Comparison of ENCODE assay signal across 9 mouse cellular contexts in the genomic region with DNA sequence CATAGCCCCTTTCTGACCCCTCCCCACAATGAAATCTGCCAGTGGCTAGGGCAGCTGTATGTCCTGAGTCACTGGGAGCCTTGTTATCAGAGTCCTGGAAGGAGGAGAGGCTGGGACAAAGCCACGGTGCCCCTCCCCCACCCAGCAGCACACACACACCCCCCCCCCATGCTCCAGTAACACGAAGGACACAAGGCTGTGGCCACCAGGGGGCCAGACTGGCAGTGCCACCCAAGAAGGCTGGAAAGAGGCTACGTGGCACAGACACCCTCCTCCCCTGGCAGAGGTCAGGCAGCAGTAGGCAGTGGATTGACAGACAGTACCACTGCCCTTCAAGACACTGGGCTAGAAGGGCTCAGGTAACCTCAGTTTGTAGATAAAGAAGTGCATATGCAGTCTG. TPM values are rescaled to one million over a fixed set of nuclear protein-coding genes. Genes with fewer than 3 reads are reported as not detected.
DNase-seq lines count a peak whose midpoint lies in the region; ATAC-seq lines count a peak whose summit lies in the region.
"Had no signal": no experiment of that assay in that cellular context is flagged by ENCODE, and none has a peak within 500 bp of the region (broad histone marks: within the 10 kb centered on the region; RNA-seq: fewer than 3 reads in every experiment).

No protein-coding gene starts in this region.

- no peaks in the 10 kb centered on the region for H3K36me3 ChIP-seq in forebrain, embryonic 13.5 days (ENCODE audit: poor library complexity, severe bottlenecking)
- no peaks in the 10 kb centered on the region for H3K36me3 ChIP-seq in forebrain, embryonic 12.5 days (replicated peaks)
- no peaks in the 10 kb centered on the region for H3K36me3 ChIP-seq in midbrain, embryonic 14.5 days (ENCODE audit: control insufficient read depth, insufficient read depth, low read length)
- no peaks in the 10 kb centered on the region for H3K36me3 ChIP-seq in midbrain, embryonic 15.5 days (replicated peaks)

- no peak overlapping the region for H3K4me3 ChIP-seq in forebrain, embryonic 13.5 days
- H3K4me3 ChIP-seq in forebrain, embryonic 12.5 days (replicated peaks), result no peak overlapping the region
- no peak overlapping the region for H3K4me3 ChIP-seq in midbrain, embryonic 14.5 days (replicated peaks; ENCODE audit: low read depth, low read length)
- no peak overlapping the region for H3K4me3 ChIP-seq in midbrain, embryonic 15.5 days

- H3K4me2 ChIP-seq in forebrain, embryonic 13.5 days, result no peak overlapping the region
- no peak overlapping the region for H3K4me2 ChIP-seq in forebrain, embryonic 12.5 days
- no peak overlapping the region for H3K4me2 ChIP-seq in midbrain, embryonic 14.5 days (ENCODE audit: low read length)
- no peak overlapping the region for H3K4me2 ChIP-seq in midbrain, embryonic 15.5 days

- H3K27ac ChIP-seq in forebrain, embryonic 13.5 days, result no peak overlapping the region
- no peak overlapping the region for H3K27ac ChIP-seq in forebrain, embryonic 12.5 days
- no peak overlapping the region for H3K27ac ChIP-seq in midbrain, embryonic 14.5 days (replicated peaks; ENCODE audit: low read depth, low read length)
- H3K27ac ChIP-seq in midbrain, embryonic 15.5 days, result no peak overlapping the region

- peak; percentile 72 for DNase-seq in midbrain, embryonic 14.5 days
- DNase-seq in adrenal gland, postnatal 25 days, result peak; percentile 57
- peak; percentile 52 to 66 for DNase-seq in kidney, postnatal 25 days
- DNase-seq in T-cell, adult 2 months (ENCODE audit: low spot score), result no peak
- DNase-seq in gastrocnemius, postnatal 4 days (ENCODE audit: low spot score in 2 of 2), result no peak

- ATAC-seq in forebrain, embryonic 13.5 days, result no peak
- no peak for ATAC-seq in forebrain, embryonic 12.5 days (ENCODE audit: low FRiP score)
- no peak for ATAC-seq in midbrain, embryonic 14.5 days (ENCODE audit: low FRiP score, low TSS enrichment)
- ATAC-seq in midbrain, embryonic 15.5 days (replicated peaks), result no peak
- ATAC-seq: Patski had no signal

- peaks cover 15% of the 10 kb centered on the region for H3K4me1 ChIP-seq in forebrain, embryonic 13.5 days
- peaks cover 19% of the 10 kb centered on the region for H3K4me1 ChIP-seq in forebrain, embryonic 12.5 days
- 0 out of 2 replicates have a peak, but pooled peaks cover 7% of the 10 kb centered on the region for H3K4me1 ChIP-seq in midbrain, embryonic 14.5 days (ENCODE audit: control insufficient read depth, insufficient read depth, low read length)
- peaks cover 13% of the 10 kb centered on the region for H3K4me1 ChIP-seq in midbrain, embryonic 15.5 days

- no peaks in the 10 kb centered on the region for H3K9me3 ChIP-seq in forebrain, embryonic 13.5 days (replicated peaks)
- no peaks in the 10 kb centered on the region for H3K9me3 ChIP-seq in forebrain, embryonic 12.5 days
- H3K9me3 ChIP-seq in midbrain, embryonic 14.5 days (ENCODE audit: control insufficient read depth, low read length), result no peaks in the 10 kb centered on the region
- no peaks in the 10 kb centered on the region for H3K9me3 ChIP-seq in midbrain, embryonic 15.5 days

- H3K9ac ChIP-seq in forebrain, embryonic 13.5 days, result 0 out of 2 replicates have a peak overlapping the region, but pooled peaks have one; percentile 21
- H3K9ac ChIP-seq in forebrain, embryonic 12.5 days, result no peak overlapping the region
- H3K9ac ChIP-seq in midbrain, embryonic 14.5 days (replicated peaks; ENCODE audit: low read length), result no peak overlapping the region
- no peak overlapping the region for H3K9ac ChIP-seq in midbrain, embryonic 15.5 days

- WGBS in forebrain, embryonic 13.5 days, result 12% methylated on average over 3 of the region's 3 CpGs
- 17% methylated on average over 3 of the region's 3 CpGs for WGBS in forebrain, embryonic 12.5 days
- 12% methylated on average over 3 of the region's 3 CpGs for WGBS in midbrain, embryonic 14.5 days
- WGBS in midbrain, embryonic 15.5 days, result 10% methylated on average over 3 of the region's 3 CpGs

- H3K27me3 ChIP-seq in forebrain, embryonic 13.5 days, result peaks cover 13% of the 10 kb centered on the region
- H3K27me3 ChIP-seq in forebrain, embryonic 12.5 days, result peaks cover 23% of the 10 kb centered on the region
- no peaks in the 10 kb centered on the region for H3K27me3 ChIP-seq in midbrain, embryonic 14.5 days (ENCODE audit: control insufficient read depth, insufficient read depth, low read length)
- H3K27me3 ChIP-seq in midbrain, embryonic 15.5 days (replicated peaks), result peaks cover 9% of the 10 kb centered on the region
- H3K27me3 ChIP-seq: Patski had no signal

RNA-seq across cellular contexts. Expression of gene Cspg4, which starts 29.2 kb away (rescaled TPM):
- polyA plus RNA-seq in forebrain, embryonic 13.5 days (2015; fragmentation: Nextera tagmentation; extraction: Ambion mirVana), result 3.0 and 3.1 TPM in 2 replicates
- 3.0 and 3.8 TPM in 2 replicates for polyA plus RNA-seq in forebrain, embryonic 12.5 days (2016; fragmentation: Nextera tagmentation; extraction: Ambion mirVana)
- 4.1 TPM in 2 replicates for polyA plus RNA-seq in midbrain, embryonic 14.5 days (2014; fragmentation: Nextera tagmentation; extraction: Ambion mirVana)
- polyA plus RNA-seq in midbrain, embryonic 15.5 days (2015; fragmentation: Nextera tagmentation; extraction: Ambion mirVana), result 7.6 and 8.2 TPM in 2 replicates
- 10.0 and 10.4 TPM in 2 replicates for total RNA-seq in adrenal gland, postnatal 25 days (2021)
- 10 to 100 TPM; 44.4 to 46.1 TPM for total RNA-seq in gastrocnemius, postnatal 4 days (2021)

RNA-seq across cellular contexts. Expression of gene Odf3l1, which starts 29.5 kb away (rescaled TPM):
- 0.44 TPM in 1 of 2 replicates, not detected in the other for polyA plus RNA-seq in forebrain, embryonic 13.5 days (2015; fragmentation: Nextera tagmentation; extraction: Ambion mirVana)
- polyA plus RNA-seq in forebrain, embryonic 12.5 days (2016; fragmentation: Nextera tagmentation; extraction: Ambion mirVana), result not detected in 2 replicates
- not detected in 2 replicates for polyA plus RNA-seq in midbrain, embryonic 14.5 days (2014; fragmentation: Nextera tagmentation; extraction: Ambion mirVana)
- not detected in 2 replicates for polyA plus RNA-seq in midbrain, embryonic 15.5 days (2015; fragmentation: Nextera tagmentation; extraction: Ambion mirVana)
- 1.6 and 1.8 TPM in 2 replicates for total RNA-seq in adrenal gland, postnatal 25 days (2021)
- total RNA-seq in gastrocnemius, postnatal 4 days (2021), result 1 to 10 TPM; 1.1 to 1.6 TPM
- polyA plus RNA-seq: Patski had no signal

RNA-seq across cellular contexts. Expression of gene Snx33, which starts 34.2 kb away (rescaled TPM):
- 2.6 TPM in 2 replicates for polyA plus RNA-seq in forebrain, embryonic 13.5 days (2015; fragmentation: Nextera tagmentation; extraction: Ambion mirVana)
- polyA plus RNA-seq in forebrain, embryonic 12.5 days (2016; fragmentation: Nextera tagmentation; extraction: Ambion mirVana), result 6.0 and 6.2 TPM in 2 replicates
- polyA plus RNA-seq in midbrain, embryonic 14.5 days (2014; fragmentation: Nextera tagmentation; extraction: Ambion mirVana), result 1.6 and 2.5 TPM in 2 replicates
- 3.0 TPM in 2 replicates for polyA plus RNA-seq in midbrain, embryonic 15.5 days (2015; fragmentation: Nextera tagmentation; extraction: Ambion mirVana)
- total RNA-seq in adrenal gland, postnatal 25 days (2021), result 28.6 and 35.1 TPM in 2 replicates
- total RNA-seq in gastrocnemius, postnatal 4 days (2021), result 10 to 100 TPM; 10.4 to 11.2 TPM

RNA-seq across cellular contexts. Expression of gene Imp3, which starts 43.3 kb away (rescaled TPM):
- 86.6 and 89.0 TPM in 2 replicates for polyA plus RNA-seq in forebrain, embryonic 13.5 days (2015; fragmentation: Nextera tagmentation; extraction: Ambion mirVana)
- polyA plus RNA-seq in forebrain, embryonic 12.5 days (2016; fragmentation: Nextera tagmentation; extraction: Ambion mirVana), result 69.6 and 71.4 TPM in 2 replicates
- 69.6 and 84.5 TPM in 2 replicates for polyA plus RNA-seq in midbrain, embryonic 14.5 days (2014; fragmentation: Nextera tagmentation; extraction: Ambion mirVana)
- polyA plus RNA-seq in midbrain, embryonic 15.5 days (2015; fragmentation: Nextera tagmentation; extraction: Ambion mirVana), result 62.8 and 64.4 TPM in 2 replicates
- total RNA-seq in adrenal gland, postnatal 25 days (2021), result 87.0 and 105 TPM in 2 replicates
- 10 to 100 TPM; 50.3 to 53.7 TPM for total RNA-seq in gastrocnemius, postnatal 4 days (2021)

RNA-seq across cellular contexts. Expression of gene Snupn, which starts 56.7 kb away (rescaled TPM):
- 30.0 and 33.7 TPM in 2 replicates for polyA plus RNA-seq in forebrain, embryonic 13.5 days (2015; fragmentation: Nextera tagmentation; extraction: Ambion mirVana)
- polyA plus RNA-seq in forebrain, embryonic 12.5 days (2016; fragmentation: Nextera tagmentation; extraction: Ambion mirVana), result 25.7 and 27.6 TPM in 2 replicates
- polyA plus RNA-seq in midbrain, embryonic 14.5 days (2014; fragmentation: Nextera tagmentation; extraction: Ambion mirVana), result 22.8 and 24.1 TPM in 2 replicates
- 29.8 and 33.0 TPM in 2 replicates for polyA plus RNA-seq in midbrain, embryonic 15.5 days (2015; fragmentation: Nextera tagmentation; extraction: Ambion mirVana)
- 15.0 and 16.4 TPM in 2 replicates for total RNA-seq in adrenal gland, postnatal 25 days (2021)
- 1 to 10 TPM; 8.0 to 8.6 TPM for total RNA-seq in gastrocnemius, postnatal 4 days (2021)

Comparison
In these comparisons a context has a peak if more than half of its experiments do, and no peak if none do; other contexts are left out.
1. DNase-seq: peak in midbrain, embryonic 14.5 days (single experiment), adrenal gland, postnatal 25 days (single experiment) and kidney, postnatal 25 days (2 of 2); none in T-cell, adult 2 months (single experiment) and gastrocnemius, postnatal 4 days (0 of 2).